Mouse (Mus musculus) heart, adult 8-10 months (tissue): ENCODE results near the gene Sphk2. TPM values are rescaled to one million over a fixed set of nuclear protein-coding genes. Genes with fewer than 3 reads are reported as not detected.

ENCODE experiments used
- DNase-seq: peaks from one replicate; pipeline ENCODE4 v3.0.0; 2022; ENCODE audit warnings: low spot score
- total RNA-seq, 4 experiments: library from RNA; stranded (reverse); gene quantifications; 2 replicates each; pipeline ENCODE4 v1.2.4; 2022

Gene Sphk2
- total RNA-seq: 10 to 100 TPM; 15.3 to 19.3 (median 18.4) TPM

DNA sequence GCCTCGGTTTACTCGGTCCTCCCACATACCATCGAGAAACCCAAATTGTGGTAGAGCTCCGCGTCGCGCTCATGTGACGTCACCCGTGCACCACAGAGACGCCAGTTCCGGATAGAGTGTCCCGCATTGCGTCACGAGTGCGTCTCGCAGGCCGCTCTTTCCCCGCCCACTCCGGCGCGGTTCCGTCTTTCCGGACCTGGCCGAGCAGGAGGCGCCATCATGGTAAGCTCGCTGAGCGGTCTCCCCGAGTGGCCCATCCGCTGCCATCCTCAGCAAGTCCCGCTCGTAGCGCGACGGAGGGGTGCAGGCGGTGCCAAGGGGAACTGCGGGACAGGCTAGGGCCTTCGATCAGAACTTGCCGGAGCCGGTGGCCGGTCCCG is at the start of gene Sphk2:
Gene Sphk2, minus strand, starts transcription at position 85 of the 380 bp plus-strand sequence.
- peak; percentile 98 for DNase-seq

DNA sequence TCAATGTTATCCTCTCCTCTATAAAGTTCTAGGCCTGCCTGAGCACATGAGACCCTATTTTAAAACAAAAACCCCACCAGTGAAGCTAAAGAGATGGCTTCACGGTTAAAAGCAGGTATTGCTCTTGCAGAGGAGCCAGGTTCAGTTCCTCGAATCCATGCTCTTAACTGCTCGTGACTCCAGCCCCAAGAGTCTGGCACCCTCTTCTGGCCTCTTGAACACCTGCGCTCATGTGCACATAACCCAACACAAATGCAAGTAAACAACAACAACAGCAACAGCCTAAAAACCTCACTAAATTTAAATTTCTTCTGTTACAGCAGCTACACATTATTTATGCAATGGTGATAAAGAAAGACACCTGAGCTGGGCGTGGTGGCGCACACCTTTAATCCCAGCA is 49.7 kb upstream of the Sphk2 start:
- no peak for DNase-seq

DNA sequence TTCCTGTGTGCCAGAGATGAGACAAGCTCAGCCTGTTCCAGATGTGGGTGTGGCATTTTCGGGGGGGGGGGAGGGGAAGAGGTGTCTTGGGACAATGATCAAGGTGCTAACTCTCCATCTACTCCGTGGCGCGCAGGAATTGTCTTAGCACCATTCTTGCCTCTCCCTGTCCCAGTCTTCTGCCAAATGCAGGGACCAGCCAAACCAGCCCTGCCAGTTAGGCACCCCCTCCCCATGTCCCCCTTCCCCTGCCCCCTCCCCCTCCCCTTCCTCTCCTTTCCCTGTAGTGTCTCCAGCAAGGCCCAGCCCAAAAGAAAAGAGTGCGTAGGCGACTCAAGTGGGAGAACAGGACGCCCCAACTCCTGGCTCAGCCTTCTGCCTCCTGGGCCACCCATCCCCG is 49.0 kb upstream of the Sphk2 start:
- no peak for DNase-seq

DNA sequence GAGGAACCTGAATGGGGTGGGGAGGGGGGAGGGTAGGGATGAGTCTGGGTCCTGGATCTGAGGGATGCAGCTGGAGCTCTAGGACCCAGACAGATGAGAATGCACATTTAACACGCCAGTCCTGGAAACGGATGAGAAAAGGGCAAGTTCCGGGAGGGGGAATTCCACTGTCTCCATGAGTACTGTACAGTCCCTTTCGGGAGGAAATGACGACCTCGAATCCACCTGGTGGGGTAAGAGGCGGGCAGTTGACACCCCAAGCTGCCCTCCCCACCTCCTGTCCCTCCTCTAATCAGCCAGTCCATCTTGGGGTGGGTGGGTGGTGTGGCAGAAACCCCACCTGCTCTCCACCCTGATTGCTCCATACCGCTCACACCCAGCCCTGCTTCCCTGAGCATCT is 48.2 kb upstream of the Sphk2 start:
- no peak for DNase-seq

DNA sequence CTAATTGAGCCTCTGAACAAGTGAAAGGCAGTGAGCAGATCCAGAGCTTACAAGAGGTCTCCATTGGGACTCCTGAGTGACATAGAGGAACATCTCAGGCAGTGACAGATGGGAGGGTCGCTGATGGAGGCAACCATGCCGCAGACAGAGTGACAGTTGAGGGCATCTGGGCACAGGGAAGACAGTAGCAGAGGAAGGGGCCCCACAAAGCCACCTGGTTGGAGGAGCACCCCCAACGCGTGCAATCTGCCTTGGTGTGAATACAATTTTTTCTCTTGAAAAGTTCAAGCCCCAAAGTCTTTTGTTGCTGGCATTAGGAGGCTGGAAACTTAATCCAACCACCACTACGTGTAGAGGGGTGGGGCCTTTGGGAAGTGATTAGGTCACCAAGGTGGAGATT is 42.3 kb upstream of the Sphk2 start:
- DNase-seq: no peak

DNA sequence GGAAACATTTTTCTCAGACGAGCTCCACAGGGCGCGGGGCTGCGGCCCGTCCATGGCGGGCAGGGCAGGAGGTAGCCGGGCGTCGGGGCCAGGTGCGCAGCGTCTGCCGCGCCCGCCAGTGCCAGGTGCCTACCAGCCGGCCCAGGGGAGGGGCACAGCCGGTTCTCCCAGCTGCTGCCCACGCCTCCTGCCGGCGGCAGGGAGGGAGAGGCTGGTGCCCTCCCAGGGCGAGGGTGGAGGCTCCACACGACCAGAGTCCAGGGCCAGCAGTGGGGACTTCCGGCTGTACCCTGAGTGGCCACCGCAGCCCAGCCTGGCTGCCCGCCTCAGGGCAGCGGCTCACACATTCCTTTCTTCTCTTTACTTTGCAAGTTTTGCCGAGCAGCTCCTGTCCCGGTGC is 41.6 kb upstream of the Sphk2 start:
- DNase-seq: no peak

DNA sequence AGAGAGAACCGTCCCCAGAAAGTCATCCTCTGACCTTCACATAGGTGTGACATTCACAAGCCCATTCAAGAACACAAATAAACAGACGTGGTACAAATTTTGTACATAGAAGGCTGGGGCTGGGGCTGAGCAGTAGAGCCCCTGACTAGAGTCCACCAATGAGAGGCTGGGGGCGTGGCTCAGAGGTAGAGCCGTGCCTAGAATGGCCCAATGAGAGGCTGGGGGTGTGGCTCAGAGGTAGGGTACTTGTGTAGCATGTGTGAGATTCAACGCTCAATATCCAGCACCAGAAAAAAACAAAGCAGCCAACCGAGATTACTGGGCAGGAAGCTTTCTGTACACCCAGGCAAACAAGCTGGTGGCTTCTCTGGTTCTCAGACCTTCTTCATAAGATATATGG is 37.9 kb upstream of the Sphk2 start:
- no peak for DNase-seq

DNA sequence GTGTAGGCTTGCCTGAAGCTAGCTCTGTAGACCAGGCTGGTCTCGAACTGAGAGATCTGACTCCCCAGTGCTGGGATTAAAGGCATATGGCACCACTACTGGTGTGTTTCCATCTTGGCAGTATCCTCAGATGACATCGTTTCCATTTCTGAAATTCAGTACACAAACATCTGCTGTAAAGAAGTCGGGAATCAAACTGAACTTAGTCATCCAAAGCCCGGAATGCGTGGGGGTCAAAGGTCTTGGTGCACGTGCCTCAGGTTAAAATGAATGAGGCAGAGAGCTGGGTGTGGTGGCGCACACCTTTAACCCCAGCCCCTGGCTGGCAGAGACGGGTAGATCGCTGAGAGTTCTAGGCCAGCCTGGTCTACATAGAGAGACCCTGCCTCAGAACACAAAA is 32.4 kb upstream of the Sphk2 start:
- DNase-seq: no peak

DNA sequence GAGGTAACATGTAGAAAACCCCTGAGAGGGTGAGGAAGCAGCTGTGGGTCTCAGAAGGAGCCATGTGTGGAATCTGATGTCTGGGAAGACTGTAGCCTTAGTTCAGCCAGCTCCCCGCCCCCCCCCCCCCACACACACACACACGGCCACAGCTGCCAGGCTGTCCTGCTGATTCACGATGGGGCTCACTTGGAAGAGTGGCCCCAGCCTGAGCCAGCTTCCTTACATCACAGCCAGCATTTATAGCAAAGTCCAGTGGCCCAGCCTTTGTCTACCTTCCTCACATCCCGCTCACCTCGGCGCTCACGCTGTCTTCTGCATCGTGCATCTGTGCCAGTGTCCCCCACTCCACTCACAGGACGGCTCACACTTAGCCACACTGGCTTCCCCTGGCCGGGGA is 31.6 kb upstream of the Sphk2 start:
- DNase-seq: no peak

DNA sequence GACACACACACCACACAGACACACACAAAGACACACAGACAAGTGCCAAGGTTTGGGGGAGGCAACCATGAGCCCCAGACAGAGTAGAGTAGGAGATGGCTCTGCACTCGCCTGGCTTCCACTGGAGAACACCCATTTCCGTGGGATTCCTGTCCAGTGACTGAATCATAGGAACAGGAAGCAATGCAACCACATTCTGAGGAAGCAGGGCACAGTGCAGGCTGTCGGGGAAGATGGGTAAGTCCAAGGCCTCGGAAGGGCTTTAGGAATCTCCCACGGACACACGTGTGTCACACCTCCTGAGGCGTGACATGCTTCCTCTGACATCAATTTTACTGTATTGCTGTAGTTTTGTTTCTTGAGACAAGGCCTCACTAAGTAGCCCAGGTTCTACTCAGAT is 30.3 kb upstream of the Sphk2 start:
- no peak for DNase-seq

DNA sequence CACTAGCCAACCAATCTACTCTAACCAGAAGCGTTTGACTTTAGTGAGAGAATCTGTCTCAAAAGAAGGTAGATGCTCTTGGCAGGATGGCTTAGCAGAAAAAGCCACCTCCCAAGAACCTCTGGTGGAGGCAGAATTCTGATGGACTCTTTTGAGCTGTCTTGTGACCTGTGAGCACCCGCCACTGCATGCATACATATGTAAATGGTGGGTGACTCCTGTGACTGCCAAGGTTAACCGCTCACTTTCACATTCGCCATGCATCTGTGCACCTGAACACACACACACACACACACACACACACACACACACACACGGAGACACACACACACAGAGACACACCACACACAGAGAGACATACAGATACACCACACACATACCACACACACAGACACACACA is 29.6 kb upstream of the Sphk2 start:
- DNase-seq: no peak

DNA sequence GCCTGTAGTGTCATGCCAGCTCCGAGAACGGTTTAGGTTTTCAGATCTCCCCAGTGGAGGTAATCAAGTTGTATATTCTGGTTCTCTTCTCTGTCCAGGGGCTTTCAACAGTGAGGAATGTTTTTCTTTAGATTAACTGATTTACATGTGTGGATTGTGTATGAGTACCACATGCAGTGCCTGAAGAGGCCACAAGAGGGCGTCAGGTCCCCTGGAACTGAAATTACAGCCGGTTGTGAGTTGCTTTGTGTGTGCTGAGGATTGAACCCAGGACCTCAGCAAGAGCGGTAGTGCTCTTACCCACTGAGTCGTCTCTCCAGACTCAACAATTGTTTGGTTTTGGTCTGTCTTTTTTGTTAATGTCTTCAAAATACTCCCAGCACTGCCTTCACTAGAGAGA is 28.7 kb upstream of the Sphk2 start:
- no peak for DNase-seq

DNA sequence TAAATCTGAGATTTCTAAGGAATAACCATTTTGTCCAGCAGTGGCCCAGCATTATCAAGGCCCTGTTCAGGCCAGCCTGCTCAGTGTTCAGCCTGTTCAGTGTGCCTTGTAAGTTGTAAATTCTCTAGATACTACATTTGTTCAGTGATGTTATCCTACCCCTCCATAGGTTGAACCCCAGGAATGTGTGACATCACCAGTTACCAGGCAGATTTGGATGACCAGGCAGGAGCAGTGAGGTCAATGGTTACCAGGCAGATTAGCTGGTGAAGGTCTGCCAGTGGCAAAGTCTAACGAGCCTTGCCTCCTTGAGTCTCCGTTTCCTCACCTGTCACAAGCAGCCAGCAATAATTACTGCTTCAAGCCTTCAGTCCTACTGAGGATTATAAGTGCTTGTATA is 26.6 kb upstream of the Sphk2 start:
- peak; percentile 41 for DNase-seq

DNA sequence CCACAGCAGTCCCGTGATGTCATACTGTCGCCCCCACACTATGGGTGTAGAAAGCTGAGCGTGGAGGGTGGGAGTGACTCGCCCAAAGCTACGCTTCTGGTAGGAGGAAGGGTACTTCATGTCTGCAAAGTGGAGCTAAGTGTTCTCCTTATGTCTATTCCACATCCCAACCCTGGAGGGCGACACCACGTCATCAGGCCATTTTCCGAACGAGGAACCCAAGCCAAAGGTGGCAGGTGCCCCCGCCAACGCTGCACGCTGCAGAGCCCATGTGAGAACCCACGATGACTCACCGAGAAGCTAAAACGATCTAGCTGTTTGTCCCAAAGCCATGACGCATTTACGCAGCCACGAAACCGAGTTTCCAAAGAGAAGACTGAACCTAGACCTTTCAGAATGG is 24.5 kb upstream of the Sphk2 start:
- DNase-seq: no peak

DNA sequence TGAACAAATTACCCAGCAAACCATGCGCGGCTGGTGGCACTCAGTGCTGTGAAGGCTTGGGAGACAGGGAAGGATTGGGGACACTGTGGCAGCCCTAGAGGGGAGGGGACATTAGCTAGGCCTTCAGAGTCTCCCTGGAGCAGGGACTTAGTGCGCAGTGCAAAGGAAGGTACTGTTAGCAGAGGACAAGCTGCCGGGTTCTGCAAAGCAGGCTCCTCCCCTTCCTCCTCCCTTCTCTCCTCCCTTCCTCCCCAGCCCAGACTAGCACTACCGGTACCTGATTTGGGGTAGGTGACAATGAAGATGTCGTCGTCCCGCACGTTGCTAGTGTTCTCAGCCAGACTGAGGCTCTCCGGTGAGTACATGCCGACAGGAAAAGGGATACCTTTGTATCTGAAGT is 24.0 kb upstream of the Sphk2 start:
- DNase-seq: no peak

DNA sequence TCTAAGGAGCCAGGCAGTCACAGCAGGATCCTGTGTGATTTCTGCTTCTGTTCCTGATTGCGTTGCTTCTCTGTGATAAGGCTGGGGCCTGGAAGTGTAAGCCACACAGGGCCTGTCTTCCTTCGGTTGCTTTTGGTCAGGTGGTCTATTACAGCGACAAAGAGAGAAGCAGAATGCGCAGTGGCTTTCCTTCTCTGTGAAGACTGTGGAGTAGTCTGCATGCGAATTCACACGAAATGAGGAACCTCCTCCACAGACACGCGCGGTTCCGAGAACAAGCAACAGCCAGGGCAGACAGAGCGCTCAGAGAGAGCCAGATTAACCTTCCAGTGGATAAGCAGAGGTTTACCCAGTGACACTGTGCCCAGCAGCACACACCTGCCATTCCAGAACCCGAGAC is 23.5 kb upstream of the Sphk2 start:
- no peak for DNase-seq

DNA sequence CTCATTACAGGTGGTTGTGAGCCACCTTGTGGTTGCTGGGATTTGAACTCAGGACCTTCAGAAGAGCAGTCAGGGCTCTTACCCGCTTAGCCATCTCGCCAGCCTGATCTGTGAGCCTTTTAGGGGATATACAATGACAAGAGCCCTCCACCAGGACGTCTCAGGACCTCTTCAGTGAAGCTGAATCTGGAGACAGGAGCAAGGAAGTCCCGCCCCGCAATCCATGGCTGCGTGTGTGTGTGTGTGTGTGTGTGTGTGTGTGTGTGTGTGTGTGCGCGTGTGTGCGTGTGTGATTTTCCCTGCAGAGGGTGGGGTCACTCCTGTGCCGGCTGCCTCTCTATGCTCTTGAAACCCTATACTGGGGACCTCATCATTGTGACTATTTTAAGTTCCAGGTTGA is 22.0 kb upstream of the Sphk2 start:
- DNase-seq: no peak

DNA sequence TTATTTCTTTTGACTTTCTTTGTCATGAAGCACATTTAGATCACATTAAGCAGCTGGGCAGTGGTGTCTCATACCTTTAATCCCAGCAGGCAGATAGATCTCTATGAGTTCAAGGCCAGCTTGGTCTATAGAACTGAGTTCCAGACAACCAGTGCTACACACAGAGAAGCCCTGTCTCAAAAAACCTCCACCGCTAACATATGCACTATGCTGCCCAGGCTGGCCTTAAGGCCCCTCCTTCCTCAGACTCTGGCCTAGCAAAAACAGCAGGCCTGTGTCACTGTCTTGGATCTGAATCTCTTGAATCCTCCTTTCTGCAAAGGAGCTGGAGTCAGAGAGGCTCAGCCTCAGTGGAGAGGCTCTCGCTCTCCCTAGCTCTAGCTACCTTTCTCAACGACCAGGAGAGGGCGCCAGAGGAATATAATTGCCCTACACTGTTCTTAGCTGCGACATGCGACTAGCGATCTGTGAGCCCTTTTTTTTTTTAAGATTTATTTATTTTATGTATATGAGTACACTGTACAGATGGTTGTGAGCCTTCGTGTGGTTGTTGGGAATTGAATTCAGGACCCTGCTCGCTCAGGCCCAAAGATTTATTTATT is 21.5 kb upstream of the Sphk2 start:
- DNase-seq: peak; percentile 73

DNA sequence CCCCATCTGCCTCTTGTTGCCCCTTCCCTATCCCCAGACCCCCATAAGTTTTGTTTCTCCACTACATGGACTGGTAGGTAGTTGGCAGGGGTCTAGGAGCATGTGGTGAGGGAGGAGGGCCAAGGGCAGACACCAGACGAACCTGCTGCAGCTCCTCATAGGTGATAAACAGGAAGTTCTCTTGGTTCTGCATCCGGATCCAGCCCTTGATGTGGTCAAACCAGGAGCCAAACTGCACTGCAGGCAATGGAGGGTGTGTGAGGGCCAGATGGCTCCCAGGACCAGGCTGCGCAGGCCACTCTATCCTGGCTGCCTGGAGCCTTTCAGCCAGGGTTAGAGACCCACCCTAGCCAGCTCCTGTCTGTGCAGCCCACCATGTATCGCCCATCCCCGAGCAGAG is 15.7 kb upstream of the Sphk2 start:
- DNase-seq: no peak

DNA sequence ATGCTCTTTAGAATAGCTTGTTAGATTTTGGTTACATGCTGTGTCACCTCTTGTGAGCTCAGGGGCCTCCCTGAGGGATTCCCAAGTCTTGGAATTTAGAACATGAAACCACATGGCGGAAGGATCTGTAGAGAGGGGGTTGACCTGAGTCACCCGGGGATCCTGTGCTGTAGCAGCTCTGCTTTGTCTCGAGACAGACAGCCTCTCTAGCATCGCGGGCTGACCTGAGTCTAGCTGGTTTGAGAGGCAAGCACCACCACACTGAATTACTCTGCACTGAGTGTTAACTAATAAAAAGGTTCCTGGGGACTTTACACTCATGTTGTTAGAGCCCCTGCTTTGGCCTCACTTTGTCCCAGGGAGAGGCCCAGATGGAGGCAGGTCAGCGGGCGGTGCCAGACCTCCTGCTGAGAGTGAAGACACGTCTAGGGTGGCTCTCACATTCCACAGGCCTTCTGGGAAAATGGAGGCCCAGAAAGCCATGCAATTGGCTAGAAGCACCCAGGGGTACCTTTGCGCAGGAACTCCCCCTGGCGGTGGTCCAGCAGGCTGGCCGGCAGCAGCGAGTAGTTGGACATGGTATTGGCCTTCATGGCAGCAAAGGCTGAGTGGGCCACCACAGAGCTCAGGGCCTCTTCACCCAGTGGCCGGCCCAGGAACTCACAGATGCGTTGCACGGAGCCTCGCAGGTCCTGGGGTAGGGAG is 13.1 kb upstream of the Sphk2 start:
- no peak for DNase-seq

DNA sequence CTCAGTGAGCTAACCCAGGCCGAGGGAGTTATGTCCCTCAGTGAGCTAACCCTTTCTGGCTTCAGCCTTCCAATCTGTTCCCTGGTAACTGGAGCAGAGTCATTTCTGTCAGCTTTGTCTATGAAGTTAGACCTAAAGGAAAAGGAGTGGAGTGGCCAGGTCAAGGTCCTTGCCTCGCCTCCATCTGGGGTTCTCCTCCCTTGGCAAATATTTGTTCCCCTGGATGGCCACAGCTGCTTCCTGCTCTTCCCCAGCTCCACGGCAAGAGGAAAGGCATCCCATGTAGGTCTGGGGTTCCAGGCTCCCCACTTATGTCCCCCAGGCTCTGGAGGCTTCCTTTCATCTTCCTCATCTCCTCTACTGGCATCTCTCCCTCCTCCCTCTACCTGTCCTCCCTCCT is 9.8 kb upstream of the Sphk2 start:
- DNase-seq: no peak

DNA sequence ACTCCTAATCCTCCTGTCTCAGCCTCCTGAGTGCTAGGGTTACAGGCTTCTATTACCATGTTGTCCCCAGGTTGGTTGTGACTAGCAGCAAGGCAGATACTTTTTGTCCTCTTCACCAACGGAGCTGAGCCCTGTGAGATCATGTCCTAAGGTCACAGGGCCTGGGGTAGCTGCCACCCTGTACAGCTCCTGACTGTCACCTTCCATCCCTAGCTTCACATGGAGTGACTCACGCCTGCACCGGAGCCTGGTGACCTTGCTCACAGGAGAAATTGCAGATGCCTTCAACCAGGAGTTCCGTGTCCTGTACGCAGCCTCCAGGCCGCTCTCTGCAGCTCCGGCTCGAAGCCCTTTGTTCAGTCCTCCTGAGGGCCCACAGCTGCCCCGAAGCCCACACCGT is 8.6 kb upstream of the Sphk2 start:
- no peak for DNase-seq

DNA sequence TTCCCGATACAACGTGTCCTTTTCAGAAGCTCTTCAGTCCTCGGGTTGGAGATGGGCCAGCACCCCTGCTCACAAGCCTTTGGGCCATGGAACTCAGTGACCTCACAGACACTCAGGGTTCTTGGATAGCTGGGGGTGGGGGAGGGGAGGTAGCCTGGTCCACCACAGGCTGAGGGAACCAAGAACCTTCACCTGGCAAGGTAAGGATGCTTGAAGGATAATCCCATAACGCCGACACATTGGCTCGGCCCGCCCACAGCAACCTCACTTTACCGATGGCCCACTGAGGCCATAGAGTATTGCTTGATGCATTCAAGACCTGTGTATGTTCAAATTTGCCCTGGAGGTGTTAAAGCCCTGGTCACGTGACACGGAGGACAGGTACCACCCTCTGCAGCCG is 7.9 kb upstream of the Sphk2 start, which contains the start of gene Spaca4:
Gene Spaca4, minus strand, starts transcription at position 101 of the 400 bp plus-strand sequence.
- no peak for DNase-seq

DNA sequence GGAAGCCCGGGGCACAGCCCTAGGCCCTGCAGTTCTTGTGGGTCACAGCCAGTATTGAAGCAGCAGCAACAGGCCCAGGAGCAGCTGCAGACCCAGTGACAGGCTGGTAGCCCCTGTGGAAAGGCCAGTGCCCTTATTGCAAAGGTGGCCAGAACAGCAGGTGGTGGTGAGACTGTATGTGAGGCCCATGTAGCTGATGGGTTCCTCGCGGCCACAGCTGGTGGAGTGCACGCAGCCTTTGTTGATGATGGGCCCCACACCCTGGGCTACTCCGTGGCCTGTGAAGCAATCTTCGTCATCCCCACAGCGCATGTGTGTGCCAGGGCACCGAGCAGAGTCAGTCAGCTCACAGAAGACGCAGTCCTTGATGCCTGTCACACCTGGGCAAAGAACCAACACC is 7.3 kb upstream of the Sphk2 start:
- DNase-seq: no peak
